Mouse (Mus musculus) limb, embryonic 12.5 days (tissue): ENCODE results near the gene Lhfp. TPM values are rescaled to one million over a fixed set of nuclear protein-coding genes. Genes with fewer than 3 reads are reported as not detected.

ENCODE experiments used
- ATAC-seq: fragments of 200-750 bp; cut with Nextera tagmentation; 2 replicates; pipeline ENCODE4 v1.8.0; 2017; ENCODE audit warnings: low read depth, moderate TSS enrichment; ENCODE audit not compliant: insufficient number of reproducible peaks, insufficient read depth, low FRiP score, low TSS enrichment
- H3K27ac ChIP-seq: fragments of 300-500 bp; sonication (generic); 2 replicates; pipeline ENCODE4 v1.5.1; 2016; ENCODE audit warnings: mild to moderate bottlenecking, moderate library complexity
- H3K27me3 ChIP-seq: fragments of 300-500 bp; sonication (generic); 2 replicates; pipeline ENCODE4 v1.6.1; 2016; ENCODE audit warnings: mild to moderate bottlenecking, moderate library complexity
- H3K36me3 ChIP-seq: fragments of 300-500 bp; sonication (generic); 2 replicates; pipeline ENCODE4 v1.6.1; 2016; ENCODE audit warnings: mild to moderate bottlenecking, moderate library complexity
- H3K4me1 ChIP-seq: fragments of 300-500 bp; sonication (generic); replicated peaks from 2 replicates; pipeline ENCODE4 v1.6.1; 2016
- H3K4me2 ChIP-seq: fragments of 300-500 bp; sonication (generic); 2 replicates; pipeline ENCODE4 v1.6.1; 2016; ENCODE audit warnings: mild to moderate bottlenecking, moderate library complexity
- H3K4me3 ChIP-seq: fragments of 300-500 bp; sonication (generic); replicated peaks from 2 replicates; pipeline ENCODE4 v1.5.1; 2016; ENCODE audit warnings: mild to moderate bottlenecking
- H3K9ac ChIP-seq: fragments of 300-500 bp; sonication (generic); replicated peaks from 2 replicates; pipeline ENCODE4 v1.6.1; 2016; ENCODE audit warnings: mild to moderate bottlenecking, moderate library complexity
- H3K9me3 ChIP-seq: fragments of 300-500 bp; sonication (generic); 2 replicates; pipeline ENCODE4 v1.6.1; 2016; ENCODE audit warnings: mild to moderate bottlenecking, moderate library complexity
- WGBS: fragments of 180-500 bp; shearing (Covaris S2); methylation state at CpG from one replicate; pipeline ENCODE4 v1.1.7; 2016; 5-methylcytosine and 5-hydroxymethylcytosine counted together
- polyA plus RNA-seq: library from polyadenylated mRNA; unstranded; fragments of >200 nt; fragmentation: Nextera tagmentation; extraction: Ambion mirVana; gene quantifications from 2 replicates; pipeline ENCODE4 v1.2.1, GENCODE M21; 2016

The Lhfp gene
- polyA plus RNA-seq, 1 experiment from 2014 or later, result 56.5 TPM

GRCm38 (mm10) chr3:53293901-53294433 is 252.6 kb downstream of the Lhfp start:
- no peak overlapping the region for H3K4me3 ChIP-seq
- no peak overlapping the region for H3K27ac ChIP-seq
- no peak for ATAC-seq
- WGBS, result 35% methylated on average over 4 of the region's 4 CpGs
- no peak overlapping the region for H3K4me2 ChIP-seq
- H3K9me3 ChIP-seq, result 0 out of 2 replicates have a peak, but pooled peaks cover 4% of the 10 kb centered on the region
- H3K27me3 ChIP-seq, result no peaks in the 10 kb centered on the region
- no peak overlapping the region for H3K9ac ChIP-seq
- no peaks in the 10 kb centered on the region for H3K36me3 ChIP-seq
- H3K4me1 ChIP-seq, result 0 out of 2 replicates have a peak, but pooled peaks cover 6% of the 10 kb centered on the region

- H3K4me2 ChIP-seq, result no peak overlapping the region
- no peaks in the 10 kb centered on the region for H3K27me3 ChIP-seq
- WGBS, result 53% methylated on average over 6 of the region's 6 CpGs
- H3K36me3 ChIP-seq, result no peaks in the 10 kb centered on the region
- ATAC-seq, result no peak
- H3K9me3 ChIP-seq, result 0 out of 2 replicates have a peak, but pooled peaks cover 4% of the 10 kb centered on the region
- H3K27ac ChIP-seq, result no peak overlapping the region
- no peak overlapping the region for H3K4me3 ChIP-seq
- H3K4me1 ChIP-seq, result 0 out of 2 replicates have a peak, but pooled peaks cover 2% of the 10 kb centered on the region
- H3K9ac ChIP-seq, result no peak overlapping the region
These were observed 253.5 kb downstream of the Lhfp start for GRCm38 (mm10) chr3:53294855-53295254.

- H3K9me3 ChIP-seq, result peaks cover 13% of the 10 kb centered on the region
- no peak overlapping the region for H3K4me2 ChIP-seq
- ATAC-seq, result no peak
- no peaks in the 10 kb centered on the region for H3K27me3 ChIP-seq
- H3K36me3 ChIP-seq, result no peaks in the 10 kb centered on the region
- WGBS, result 77% methylated on average over 5 of the region's 5 CpGs
- 0 out of 2 replicates have a peak, but pooled peaks cover 8% of the 10 kb centered on the region for H3K4me1 ChIP-seq
- H3K27ac ChIP-seq, result no peak overlapping the region
- H3K4me3 ChIP-seq, result no peak overlapping the region
- no peak overlapping the region for H3K9ac ChIP-seq
These were observed 260.5 kb downstream of the Lhfp start for GRCm38 (mm10) chr3:53301866-53302265.

GRCm38 (mm10) chr3:53304123-53304900 is 263.0 kb downstream of the Lhfp start:
- Histone ChIP-seq H3K36me3 (no peaks in the 10 kb centered on the region), H3K4me2 (no peak overlapping the region), H3K27me3 (no peaks in the 10 kb centered on the region), H3K4me3 (no peak overlapping the region), H3K9me3 (peaks cover 13% of the 10 kb centered on the region), H3K27ac (no peak overlapping the region), H3K9ac (no peak overlapping the region), H3K4me1 (0 out of 2 replicates have a peak, but pooled peaks cover 8% of the 10 kb centered on the region)
- no peak for ATAC-seq
- 47% methylated on average over 4 of the region's 4 CpGs for WGBS

- WGBS, result 79% methylated on average over 1 of the region's 1 CpGs
- H3K9me3 ChIP-seq, result peaks cover 13% of the 10 kb centered on the region
These were observed 264.5 kb downstream of the Lhfp start for GRCm38 (mm10) chr3:53305860-53306259.

GRCm38 (mm10) chr3:53308649-53309048 is 267.3 kb downstream of the Lhfp start:
- 57% methylated on average over 5 of the region's 5 CpGs for WGBS
- no peak for ATAC-seq
- H3K36me3 ChIP-seq, result no peaks in the 10 kb centered on the region
- H3K4me1 ChIP-seq, result 0 out of 2 replicates have a peak, but pooled peaks cover 7% of the 10 kb centered on the region
- peaks cover 13% of the 10 kb centered on the region for H3K9me3 ChIP-seq
- no peaks in the 10 kb centered on the region for H3K27me3 ChIP-seq
- no peak overlapping the region for H3K4me3 ChIP-seq
- H3K4me2 ChIP-seq, result no peak overlapping the region
- H3K27ac ChIP-seq, result no peak overlapping the region
- no peak overlapping the region for H3K9ac ChIP-seq

More at GRCm38 (mm10) chr3:53305860-53306259, 264.5 kb downstream of the Lhfp start:
- 0 out of 2 replicates have a peak, but pooled peaks cover 8% of the 10 kb centered on the region for H3K4me1 ChIP-seq
- no peaks in the 10 kb centered on the region for H3K27me3 ChIP-seq
- no peak overlapping the region for H3K4me3 ChIP-seq
- H3K36me3 ChIP-seq, result no peaks in the 10 kb centered on the region
- H3K4me2 ChIP-seq, result no peak overlapping the region
- ATAC-seq, result no peak
- no peak overlapping the region for H3K9ac ChIP-seq
- no peak overlapping the region for H3K27ac ChIP-seq

- Histone ChIP-seq H3K27me3 (no peaks in the 10 kb centered on the region), H3K9me3 (peaks cover 13% of the 10 kb centered on the region), H3K36me3 (no peaks in the 10 kb centered on the region), H3K4me1 (no peaks in the 10 kb centered on the region), H3K4me2 (no peak overlapping the region), H3K4me3 (no peak overlapping the region), H3K27ac (no peak overlapping the region), H3K9ac (no peak overlapping the region)
- WGBS, result 84% methylated on average over 4 of the region's 4 CpGs
- ATAC-seq, result no peak
These were observed 268.8 kb downstream of the Lhfp start for GRCm38 (mm10) chr3:53310093-53310492.

- no peak for ATAC-seq
- Histone ChIP-seq H3K36me3 (no peaks in the 10 kb centered on the region), H3K27me3 (no peaks in the 10 kb centered on the region), H3K4me3 (no peak overlapping the region), H3K9me3 (peaks cover 12% of the 10 kb centered on the region), H3K4me1 (no peaks in the 10 kb centered on the region), H3K9ac (no peak overlapping the region), H3K4me2 (no peak overlapping the region), H3K27ac (no peak overlapping the region)
- 89% methylated on average over 2 of the region's 2 CpGs for WGBS
These were observed 269.3 kb downstream of the Lhfp start for GRCm38 (mm10) chr3:53310615-53311014.

Other genes with a start within 250 kb of the Lhfp start
- gene Cog6, start 24.3 kb upstream of the Lhfp start, polyA plus RNA-seq, result 47.9 and 51.5 TPM in 2 replicates